26 mouse cellular contexts compared by ENCODE assay signal in genomic region chr13:51658094-51658493, GRCm38 (mm10). TPM values are rescaled to one million over a fixed set of nuclear protein-coding genes. Genes with fewer than 3 reads are reported as not detected.
"Had no signal": no experiment of that assay in that cellular context is flagged by ENCODE, and none has a peak within 500 bp of the region (broad histone marks: within the 10 kb centered on the region; RNA-seq: fewer than 3 reads in every experiment).

No protein-coding gene starts in this region.

- H3K27me3 ChIP-seq: heart, embryonic 13.5 days; heart, embryonic 15.5 days; hindbrain, embryonic 12.5 days; intestine, embryonic 15.5 days; kidney, embryonic 15.5 days; limb, embryonic 13.5 days; limb, embryonic 15.5 days; liver, embryonic 12.5 days had no signal

- H3K27ac ChIP-seq: heart, adult 2 months; heart, embryonic 13.5 days; heart, embryonic 15.5 days; hindbrain, embryonic 10.5 days; hindbrain, embryonic 12.5 days; hindbrain, embryonic 14.5 days; intestine, embryonic 15.5 days; kidney, embryonic 15.5 days; kidney, postnatal 0 days; limb, embryonic 13.5 days; limb, embryonic 15.5 days; liver, embryonic 12.5 days had no signal

- DNase-seq: gastrocnemius, postnatal 14 days; gastrocnemius, postnatal 36 days; heart, adult 2 months; heart, postnatal 14 days; heart, postnatal 4 days; kidney, adult 11 months; kidney, postnatal 14 days; kidney, postnatal 36 days; layer of hippocampus, adult 9-11 months; layer of hippocampus, postnatal 36 days; left cerebral cortex, postnatal 4 days had no signal

- H3K9ac ChIP-seq: heart, embryonic 13.5 days; heart, embryonic 15.5 days; hindbrain, embryonic 12.5 days; hindbrain, embryonic 14.5 days; intestine, embryonic 15.5 days; kidney, embryonic 15.5 days; limb, embryonic 13.5 days; limb, embryonic 15.5 days; liver, embryonic 12.5 days had no signal

- H3K9me3 ChIP-seq: heart, embryonic 13.5 days; heart, embryonic 15.5 days; hindbrain, embryonic 10.5 days; hindbrain, embryonic 12.5 days; intestine, embryonic 15.5 days; kidney, embryonic 15.5 days; limb, embryonic 13.5 days; limb, embryonic 15.5 days; liver, embryonic 12.5 days had no signal

- H3K4me1 ChIP-seq: heart, embryonic 13.5 days; hindbrain, embryonic 10.5 days; hindbrain, embryonic 12.5 days; intestine, embryonic 15.5 days; limb, embryonic 13.5 days; limb, embryonic 15.5 days had no signal

- H3K4me3 ChIP-seq: heart, adult 2 months; heart, embryonic 13.5 days; heart, embryonic 15.5 days; hindbrain, embryonic 10.5 days; hindbrain, embryonic 12.5 days; intestine, embryonic 15.5 days; kidney, embryonic 15.5 days; limb, embryonic 13.5 days; limb, embryonic 15.5 days; liver, embryonic 12.5 days had no signal

- H3K4me2 ChIP-seq: heart, embryonic 11.5 days; heart, embryonic 13.5 days; heart, embryonic 15.5 days; hindbrain, embryonic 12.5 days; hindbrain, embryonic 14.5 days; intestine, embryonic 15.5 days; kidney, embryonic 15.5 days; limb, embryonic 13.5 days; limb, embryonic 15.5 days; liver, embryonic 12.5 days had no signal

- ATAC-seq: hindbrain, embryonic 16.5 days; inflammation-experienced regulatory T-cells, adult 6 months; intestine, embryonic 15.5 days; liver, embryonic 12.5 days had no signal

RNA-seq across cellular contexts. Expression of gene Cks2, which starts 13.1 kb away (rescaled TPM):
- total RNA-seq: gastrocnemius, adult 18-20 months had no signal
